Mouse (Mus musculus): ENCODE measurements around the gene Rara. TPM values are rescaled to one million over a fixed set of nuclear protein-coding genes. Genes with fewer than 3 reads are reported as not detected.

The Rara gene
- total and polyA plus RNA-seq, 3 experiments, result 12.1 to 13.7 TPM; not detected in 1

- no peak overlapping the region for H3K27ac ChIP-seq (ENCODE audit: control insufficient read depth, low read depth, low read length)
Observed at GRCm38 (mm10) chr11:98902621-98903245, 24.9 kb upstream of the Rara start.

DNA sequence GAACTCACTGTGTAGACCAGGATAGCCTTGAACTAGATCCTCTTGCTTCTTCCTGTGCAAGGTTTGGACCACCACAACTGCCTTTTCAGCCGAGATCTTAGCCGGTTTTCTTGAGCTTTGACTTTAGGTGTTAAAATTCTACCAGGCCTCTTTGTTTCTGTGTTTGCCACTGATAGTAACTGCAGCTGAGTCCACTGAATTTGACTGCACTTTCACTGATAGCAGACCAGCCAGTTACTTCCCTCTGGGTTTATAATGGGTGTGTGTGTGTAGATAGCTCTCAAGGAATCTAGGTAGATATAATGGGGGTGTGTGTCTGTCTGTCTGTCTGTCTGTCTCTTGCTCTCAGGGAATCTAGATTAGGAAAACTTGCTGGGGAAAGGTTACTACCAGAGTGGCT lies 23.0 kb upstream of the Rara start:
- Histone ChIP-seq H3K27ac (ENCODE audit: control insufficient read depth, low read depth, low read length) (peak overlapping the region; percentile 92), H3K9ac (ENCODE audit: control insufficient read depth, low read depth, low read length, poor library complexity, severe bottlenecking) (peak overlapping the region; percentile 48), H3K9me3 (replicated peaks; ENCODE audit: insufficient read depth, low read length) (no peaks in the 10 kb centered on the region), H3K79me2 (ENCODE audit: control insufficient read depth, insufficient read depth, low read length, poor library complexity) (peaks cover 18% of the 10 kb centered on the region), H3K4me1 (ENCODE audit: control insufficient read depth in 1 of 2, insufficient read depth in 2 of 2, low read length in 2 of 2) (peaks cover 29 to 62% of the 10 kb centered on the region in 2 experiments), H3K27me3 (ENCODE audit: control insufficient read depth in 1 of 2, insufficient read depth in 2 of 2, low read length in 2 of 2) (no peaks in the 10 kb centered on the region), H3K36me3 (ENCODE audit: control insufficient read depth in 1 of 2, insufficient read depth in 2 of 2, low read length in 2 of 2) (peaks cover 0 to 55% of the 10 kb centered on the region in 2 experiments; a peak in 2 of 4 replicates), H3K4me3 (ENCODE audit: control insufficient read depth in 1 of 2, insufficient read depth in 1 of 2, low read depth in 2 of 2, low read length in 2 of 2) (peak overlapping the region; percentile 4 to 24; a peak in 3 of 4 replicates)
- peak; percentile 96 for DNase-seq (ENCODE audit: low read depth, low spot score)
- TF ChIP-seq TBP (IDR thresholded peaks at IDR 0.05; ENCODE audit: low read depth, low read length), result peak; percentile 76
- TF ChIP-seq TAL1 (IDR thresholded peaks at IDR 0.05; ENCODE audit: low read length), result peak; percentile 96
- 0 out of 2 replicates have a peak, but pooled peaks have one; percentile 26 for TF ChIP-seq ZKSCAN1 (IDR thresholded peaks at IDR 0.05; ENCODE audit: low read depth, low read length)
- TF ChIP-seq E2F4 (IDR thresholded peaks at IDR 0.05; ENCODE audit: borderline replicate concordance, low read depth, low read length), result no peak
- 0 out of 2 replicates have a peak, but pooled peaks have one; percentile 50 for TF ChIP-seq JUND (IDR thresholded peaks at IDR 0.05; ENCODE audit: low read depth, low read length)
- peak; percentile 2; the same call in 1 of the 2 replicates for TF ChIP-seq NELFE (IDR thresholded peaks at IDR 0.05; ENCODE audit: low read depth, low read length)
- peak; percentile 73 for TF ChIP-seq HCFC1 (IDR thresholded peaks at IDR 0.05; ENCODE audit: low read depth, low read length)
- TF ChIP-seq MAZ (IDR thresholded peaks at IDR 0.05; ENCODE audit: low read depth, low read length), result peak; percentile 63; the same call in 1 of the 2 replicates
- peak; percentile 19; the same call in 1 of the 2 replicates for TF ChIP-seq SMC3 (IDR thresholded peaks at IDR 0.05; ENCODE audit: low read depth, low read length)
- no peak for TF ChIP-seq RAD21 (IDR thresholded peaks at IDR 0.05; ENCODE audit: low read depth, low read length)
- no peak for TF ChIP-seq GABPA (IDR thresholded peaks at IDR 0.05; ENCODE audit: low read depth, low read length)
- peak; percentile 65 for TF ChIP-seq ELF1 (IDR thresholded peaks at IDR 0.05; ENCODE audit: low read depth, low read length)
- TF ChIP-seq USF1 (IDR thresholded peaks at IDR 0.05; ENCODE audit: low read depth, low read length), result no peak
- no peak for TF ChIP-seq CHD1 (IDR thresholded peaks at IDR 0.05; ENCODE audit: low read depth, low read length)
- TF ChIP-seq TCF12 (IDR thresholded peaks at IDR 0.05; ENCODE audit: low read depth, low read length), result peak; percentile 100
- peak; percentile 98 for TF ChIP-seq SIN3A (IDR thresholded peaks at IDR 0.05; ENCODE audit: low read length)
- TF ChIP-seq MAX (IDR thresholded peaks at IDR 0.05; ENCODE audit: low read length), result peak; percentile 77
- no peak for TF ChIP-seq CTCF (IDR thresholded peaks at IDR 0.05 in 2 of 3, conservative IDR thresholded peaks at IDR 0.05 in 1 of 3; ENCODE audit: control insufficient read depth in 1 of 3, insufficient read depth in 1 of 3, low read depth in 2 of 3, low read length in 3 of 3, poor library complexity in 1 of 3, severe bottlenecking in 1 of 3)
- TF ChIP-seq CHD2 (IDR thresholded peaks at IDR 0.05; ENCODE audit: low read length), result peak; percentile 75
- TF ChIP-seq MEF2A (IDR thresholded peaks at IDR 0.05; ENCODE audit: extremely low read depth, insufficient replicate concordance, low read depth, low read length, poor library complexity, severe bottlenecking), result peak; percentile 75; the same call in 1 of the 2 replicates
- peak; percentile 90 for TF ChIP-seq MAFK (IDR thresholded peaks at IDR 0.05; ENCODE audit: borderline replicate concordance, low read depth, low read length)
- peak; percentile 86 for TF ChIP-seq MYB (IDR thresholded peaks at IDR 0.05; ENCODE audit: low read depth, low read length)
- TF ChIP-seq KAT2A (conservative IDR thresholded peaks at IDR 0.05; ENCODE audit: low read depth, low read length), result peak; percentile 61
- TF ChIP-seq ZC3H11A (IDR thresholded peaks at IDR 0.05; ENCODE audit: low read depth, low read length), result peak; percentile 29; the same call in 1 of the 2 replicates
- peak; percentile 83; the same call in 1 of the 2 replicates for TF ChIP-seq BHLHE40 (IDR thresholded peaks at IDR 0.05; ENCODE audit: borderline replicate concordance, low read depth, low read length)
- TF ChIP-seq MYC (IDR thresholded peaks at IDR 0.05; ENCODE audit: low read depth, low read length), result peak; percentile 85

More at GRCm38 (mm10) chr11:98902621-98903245, 24.9 kb upstream of the Rara start:
- H3K79me2 ChIP-seq (ENCODE audit: control insufficient read depth, insufficient read depth, low read length, poor library complexity), result peaks cover under 1% of the 10 kb centered on the region
- H3K4me3 ChIP-seq (ENCODE audit: control insufficient read depth in 1 of 2, insufficient read depth in 1 of 2, low read depth in 2 of 2, low read length in 2 of 2), result no peak overlapping the region
- H3K4me1 ChIP-seq (ENCODE audit: control insufficient read depth in 1 of 2, insufficient read depth in 2 of 2, low read length in 2 of 2), result peaks cover 27 to 51% of the 10 kb centered on the region in 2 experiments
- no peak for DNase-seq (ENCODE audit: low read depth, low spot score)
- no peaks in the 10 kb centered on the region for H3K9me3 ChIP-seq (replicated peaks; ENCODE audit: insufficient read depth, low read length)
- no peaks in the 10 kb centered on the region for H3K27me3 ChIP-seq (ENCODE audit: control insufficient read depth in 1 of 2, insufficient read depth in 2 of 2, low read length in 2 of 2)
- H3K36me3 ChIP-seq (ENCODE audit: control insufficient read depth in 1 of 2, insufficient read depth in 2 of 2, low read length in 2 of 2), result peaks cover 4 to 46% of the 10 kb centered on the region in 2 experiments; a peak in 3 of 4 replicates
- H3K9ac ChIP-seq (ENCODE audit: control insufficient read depth, low read depth, low read length, poor library complexity, severe bottlenecking), result no peak overlapping the region
- TF ChIP-seq ZMIZ1 (IDR thresholded peaks at IDR 0.05; ENCODE audit: low read depth, low read length), result no peak
- TF ChIP-seq MYC (IDR thresholded peaks at IDR 0.05; ENCODE audit: low read depth, low read length), result no peak
- TF ChIP-seq TAL1 (IDR thresholded peaks at IDR 0.05; ENCODE audit: low read length), result no peak
- no peak for TF ChIP-seq ZC3H11A (IDR thresholded peaks at IDR 0.05; ENCODE audit: low read depth, low read length)
- TF ChIP-seq NRF1 (IDR thresholded peaks at IDR 0.05; ENCODE audit: insufficient read depth, low read depth, low read length, poor library complexity, severe bottlenecking), result no peak
- TF ChIP-seq TCF12 (IDR thresholded peaks at IDR 0.05; ENCODE audit: low read depth, low read length), result no peak
- TF ChIP-seq CHD1 (IDR thresholded peaks at IDR 0.05; ENCODE audit: low read depth, low read length), result no peak
- TF ChIP-seq ZNF384 (IDR thresholded peaks at IDR 0.05; ENCODE audit: low read depth, low read length), result no peak
- TF ChIP-seq ZKSCAN1 (IDR thresholded peaks at IDR 0.05; ENCODE audit: low read depth, low read length), result no peak
- TF ChIP-seq EP300 (IDR thresholded peaks at IDR 0.05; ENCODE audit: low read depth in 1 of 2, low read length in 2 of 2), result no peak
- TF ChIP-seq ETS1 (IDR thresholded peaks at IDR 0.05; ENCODE audit: low read depth, low read length), result no peak
- no peak for TF ChIP-seq MYB (IDR thresholded peaks at IDR 0.05; ENCODE audit: low read depth, low read length)
- no peak for TF ChIP-seq USF2 (IDR thresholded peaks at IDR 0.05; ENCODE audit: borderline replicate concordance in 1 of 2, insufficient read depth in 1 of 2, low read depth in 1 of 2, low read length in 2 of 2)
